Mouse (Mus musculus): Measurements from ENCODE around the gene Myt1l. TPM values are rescaled to one million over a fixed set of nuclear protein-coding genes. Genes with fewer than 3 reads are reported as not detected.

Myt1l gene
- total RNA-seq, 2 experiments from 2014 or later = 210 to 254 TPM

GRCm38 (mm10) chr12:29538456-29538855 lies 10.3 kb downstream of the Myt1l start:
- intact Hi-C loops (cut with DNase I) = loop anchor here (5.0 to 10.0 kb wide), 2 partner anchors 344 to 564 kb away; no protein-coding TSS in a partner anchor
- Histone ChIP-seq H3K4me3 (peak overlapping the region; percentile 69), H3K27ac (peak overlapping the region; percentile 73)
- no peak for TF ChIP-seq CTCF (IDR thresholded peaks at IDR 0.05)
- no peak for DNase-seq (ENCODE audit: extremely low spot score in 1 of 2, low spot score in 2 of 2)

- Histone ChIP-seq H3K27ac (peak overlapping the region; percentile 73), H3K4me3 (peak overlapping the region; percentile 69; the same call in 1 of the 2 replicates)
- no peak for TF ChIP-seq CTCF (IDR thresholded peaks at IDR 0.05)
- intact Hi-C loops (cut with DNase I) = loop anchor here (5.0 to 10.0 kb wide), 2 partner anchors 343 to 564 kb away; no protein-coding TSS in a partner anchor
- DNase-seq (ENCODE audit: extremely low spot score in 1 of 2, low spot score in 2 of 2) = no peak
These were observed 10.9 kb downstream of the Myt1l start for GRCm38 (mm10) chr12:29539106-29539505.

- TF ChIP-seq CTCF (IDR thresholded peaks at IDR 0.05) = no peak
- no peak overlapping the region for H3K27ac ChIP-seq
- no peak for DNase-seq (ENCODE audit: extremely low spot score in 1 of 2, low spot score in 2 of 2)
- no peak overlapping the region for H3K4me3 ChIP-seq
- intact Hi-C loops (cut with DNase I) = no loop called here
These were observed 12.6 kb downstream of the Myt1l start for GRCm38 (mm10) chr12:29540741-29541140.

GRCm38 (mm10) chr12:29546073-29546472 lies 17.9 kb downstream of the Myt1l start:
- no peak overlapping the region for H3K27ac ChIP-seq
- no peak overlapping the region for H3K4me3 ChIP-seq
- intact Hi-C loops (cut with DNase I) = no loop called here
- TF ChIP-seq CTCF (IDR thresholded peaks at IDR 0.05) = no peak
- DNase-seq (ENCODE audit: extremely low spot score in 1 of 2, low spot score in 2 of 2) = no peak

- no peak for TF ChIP-seq CTCF (IDR thresholded peaks at IDR 0.05)
- no peak for DNase-seq (ENCODE audit: extremely low spot score in 1 of 2, low spot score in 2 of 2)
- H3K4me3 ChIP-seq = no peak overlapping the region
- H3K27ac ChIP-seq = peak overlapping the region; percentile 48
- intact Hi-C loops (cut with DNase I) = no loop called here
These were observed 18.9 kb downstream of the Myt1l start for GRCm38 (mm10) chr12:29547112-29547511.

GRCm38 (mm10) chr12:29547755-29548154 lies 19.6 kb downstream of the Myt1l start:
- Histone ChIP-seq H3K4me3 (no peak overlapping the region), H3K27ac (peak overlapping the region; percentile 48)
- intact Hi-C loops (cut with DNase I) = no loop called here
- no peak for DNase-seq (ENCODE audit: extremely low spot score in 1 of 2, low spot score in 2 of 2)
- no peak; the same call in 1 of the 2 replicates for TF ChIP-seq CTCF (IDR thresholded peaks at IDR 0.05)

- Histone ChIP-seq H3K27ac (no peak overlapping the region), H3K4me3 (no peak overlapping the region)
- TF ChIP-seq CTCF (IDR thresholded peaks at IDR 0.05) = no peak
- intact Hi-C loops (cut with DNase I) = no loop called here
- DNase-seq (ENCODE audit: extremely low spot score in 1 of 2, low spot score in 2 of 2) = no peak
These were observed 25.0 kb downstream of the Myt1l start for GRCm38 (mm10) chr12:29553138-29553537.

- peak; percentile 65 to 69 for DNase-seq (ENCODE audit: extremely low spot score in 1 of 2, low spot score in 2 of 2)
- no peak for TF ChIP-seq CTCF (IDR thresholded peaks at IDR 0.05)
- H3K27ac ChIP-seq = peak overlapping the region; percentile 87
- no peak overlapping the region for H3K4me3 ChIP-seq
- intact Hi-C loops (cut with DNase I) = no loop called here
These were observed 27.5 kb downstream of the Myt1l start for GRCm38 (mm10) chr12:29555718-29556117.

GRCm38 (mm10) chr12:29556408-29556807 lies 28.2 kb downstream of the Myt1l start:
- H3K4me3 ChIP-seq = no peak overlapping the region
- intact Hi-C loops (cut with DNase I) = no loop called here
- no peak; the same call in 1 of the 2 replicates for TF ChIP-seq CTCF (IDR thresholded peaks at IDR 0.05)
- no peak for DNase-seq (ENCODE audit: extremely low spot score in 1 of 2, low spot score in 2 of 2)
- peak overlapping the region; percentile 87 for H3K27ac ChIP-seq

- intact Hi-C loops (cut with DNase I) = no loop called here
These were observed 28.7 kb downstream of the Myt1l start for GRCm38 (mm10) chr12:29556901-29557300.

GRCm38 (mm10) chr12:29559769-29560168 lies 31.6 kb downstream of the Myt1l start:
- intact Hi-C loops (cut with DNase I) = no loop called here
- no peak for DNase-seq (ENCODE audit: extremely low spot score in 1 of 2, low spot score in 2 of 2)
- no peak overlapping the region for H3K4me3 ChIP-seq
- no peak for TF ChIP-seq CTCF (IDR thresholded peaks at IDR 0.05)
- H3K27ac ChIP-seq = peak overlapping the region; percentile 60

More at GRCm38 (mm10) chr12:29556901-29557300, 28.7 kb downstream of the Myt1l start:
- TF ChIP-seq CTCF (IDR thresholded peaks at IDR 0.05) = no peak
- peak overlapping the region; percentile 87 for H3K27ac ChIP-seq
- H3K4me3 ChIP-seq = no peak overlapping the region
- peak; percentile 40 to 45 for DNase-seq (ENCODE audit: extremely low spot score in 1 of 2, low spot score in 2 of 2)

GRCm38 (mm10) chr12:29561222-29561621 lies 33.0 kb downstream of the Myt1l start:
- DNase-seq (ENCODE audit: extremely low spot score in 1 of 2, low spot score in 2 of 2) = no peak
- intact Hi-C loops (cut with DNase I) = no loop called here
- Histone ChIP-seq H3K27ac (peak overlapping the region; percentile 24; the same call in 1 of the 2 replicates), H3K4me3 (no peak overlapping the region)
- peak; percentile 60 for TF ChIP-seq CTCF (IDR thresholded peaks at IDR 0.05)

- intact Hi-C loops (cut with DNase I) = no loop called here
- no peak overlapping the region for H3K27ac ChIP-seq
- no peak for DNase-seq (ENCODE audit: extremely low spot score in 1 of 2, low spot score in 2 of 2)
- no peak for TF ChIP-seq CTCF (IDR thresholded peaks at IDR 0.05)
- H3K4me3 ChIP-seq = no peak overlapping the region
These were observed 41.1 kb downstream of the Myt1l start for GRCm38 (mm10) chr12:29569311-29569710.

Data from left cerebral cortex, adult 2 months (tissue).